Mouse (Mus musculus) monocyte, adult 5-6 weeks (primary cell): ENCODE measurements around the gene Pou2f3. TPM values are rescaled to one million over a fixed set of nuclear protein-coding genes. Genes with fewer than 3 reads are reported as not detected.

Source experiments
- ATAC-seq: fragments of 153-309, 156-312 bp; replicated peaks from 2 replicates; pipeline ENCODE4 v1.8.0; 2017; ENCODE audit warnings: mild to moderate bottlenecking; ENCODE audit not compliant: low TSS enrichment, insufficient number of reproducible peaks, severe bottlenecking, poor library complexity, low FRiP score
- total RNA-seq: library from RNA; stranded (forward); fragments of 200-1000, 200-491, 200-594 nt; gene quantifications from 3 replicates; pipeline ENCODE4 v1.2.3, GENCODE M21; 2017

Pou2f3 gene
- total RNA-seq, 1 experiment from 2014 or later = not detected

- ATAC-seq = no peak
These were observed 107.2 kb downstream of the Pou2f3 start for GRCm38 (mm10) chr9:43102931-43103330.

GRCm38 (mm10) chr9:43101936-43102595 lies 108.1 kb downstream of the Pou2f3 start:
- no peak for ATAC-seq

GRCm38 (mm10) chr9:43098922-43099321 lies 111.2 kb downstream of the Pou2f3 start:
- ATAC-seq = no peak

DNA sequence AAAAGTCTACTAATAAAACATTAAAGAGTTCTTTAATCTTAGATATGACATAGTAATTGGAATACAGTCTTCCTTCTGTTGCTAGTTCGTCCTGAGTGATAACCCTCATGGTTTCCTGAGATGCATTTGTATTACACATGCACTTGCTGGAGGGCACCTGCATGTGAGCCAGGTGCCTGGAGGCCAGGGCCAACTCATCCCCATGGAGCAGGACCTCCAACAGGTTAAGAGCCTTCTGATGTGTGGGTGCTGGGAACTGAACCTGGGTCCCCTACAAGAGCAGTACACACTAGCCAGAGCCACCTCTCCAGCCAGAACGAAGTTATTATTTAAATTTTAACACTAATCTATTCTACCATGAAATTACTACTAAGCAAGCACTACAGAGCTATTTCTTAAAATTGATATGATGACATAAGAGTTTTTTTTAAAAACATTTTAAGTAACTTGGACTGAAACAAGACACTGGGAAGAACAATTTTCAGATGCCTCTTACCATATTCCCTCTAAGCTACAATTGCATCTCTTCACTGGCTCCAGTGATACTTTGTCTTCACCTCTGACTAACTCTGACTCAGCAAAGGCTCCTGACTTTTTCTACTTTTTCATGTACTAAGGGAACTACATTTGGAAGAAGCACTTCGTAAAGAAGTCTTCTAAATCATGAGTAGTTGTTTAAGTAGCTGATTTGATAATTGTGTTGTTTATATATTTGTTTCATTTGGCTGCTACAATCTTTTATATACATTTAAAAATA lies 112.2 kb downstream of the Pou2f3 start:
- ATAC-seq = no peak

DNA sequence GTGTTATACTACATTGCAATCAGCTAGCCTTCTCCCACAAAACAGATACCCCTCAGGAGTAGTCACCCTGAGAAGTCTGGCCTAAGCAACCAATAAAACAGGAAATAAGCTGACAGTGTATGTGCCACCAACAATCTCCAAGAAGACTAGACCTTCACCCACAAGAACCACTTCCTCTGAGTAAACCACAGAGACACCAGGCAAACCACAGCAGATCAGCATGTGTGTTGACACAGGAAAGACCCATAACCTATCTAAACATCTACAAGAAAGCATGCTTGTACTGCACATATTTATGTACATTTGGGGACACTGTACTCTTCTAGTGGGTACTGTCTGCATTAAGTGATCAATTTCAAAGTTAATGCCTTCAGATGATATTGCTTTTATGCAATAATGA lies 113.8 kb downstream of the Pou2f3 start:
- ATAC-seq = peak; percentile 68

DNA sequence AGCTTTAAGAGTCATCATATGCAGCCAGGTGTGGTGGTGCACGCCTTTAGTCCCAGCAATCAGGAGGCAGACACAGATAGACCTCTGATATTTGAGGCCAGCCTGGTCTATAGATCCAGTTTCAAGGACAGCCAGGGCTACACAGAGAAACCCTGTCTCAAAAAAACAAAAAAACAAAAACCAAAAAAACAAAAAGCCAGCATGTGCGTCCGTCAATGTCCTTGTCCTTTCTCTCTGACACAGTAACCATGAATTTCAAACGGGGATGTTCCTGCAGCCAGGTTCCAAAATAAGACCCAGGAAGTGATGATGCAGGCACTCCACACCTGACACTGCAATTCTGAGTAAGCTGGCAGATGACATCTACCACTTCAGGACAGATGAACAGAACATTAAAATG lies 115.3 kb downstream of the Pou2f3 start:
- ATAC-seq = no peak

- ATAC-seq = no peak
These were observed 116.4 kb downstream of the Pou2f3 start for GRCm38 (mm10) chr9:43093803-43094202.

GRCm38 (mm10) chr9:43085686-43086285 lies 124.4 kb downstream of the Pou2f3 start:
- no peak for ATAC-seq

DNA sequence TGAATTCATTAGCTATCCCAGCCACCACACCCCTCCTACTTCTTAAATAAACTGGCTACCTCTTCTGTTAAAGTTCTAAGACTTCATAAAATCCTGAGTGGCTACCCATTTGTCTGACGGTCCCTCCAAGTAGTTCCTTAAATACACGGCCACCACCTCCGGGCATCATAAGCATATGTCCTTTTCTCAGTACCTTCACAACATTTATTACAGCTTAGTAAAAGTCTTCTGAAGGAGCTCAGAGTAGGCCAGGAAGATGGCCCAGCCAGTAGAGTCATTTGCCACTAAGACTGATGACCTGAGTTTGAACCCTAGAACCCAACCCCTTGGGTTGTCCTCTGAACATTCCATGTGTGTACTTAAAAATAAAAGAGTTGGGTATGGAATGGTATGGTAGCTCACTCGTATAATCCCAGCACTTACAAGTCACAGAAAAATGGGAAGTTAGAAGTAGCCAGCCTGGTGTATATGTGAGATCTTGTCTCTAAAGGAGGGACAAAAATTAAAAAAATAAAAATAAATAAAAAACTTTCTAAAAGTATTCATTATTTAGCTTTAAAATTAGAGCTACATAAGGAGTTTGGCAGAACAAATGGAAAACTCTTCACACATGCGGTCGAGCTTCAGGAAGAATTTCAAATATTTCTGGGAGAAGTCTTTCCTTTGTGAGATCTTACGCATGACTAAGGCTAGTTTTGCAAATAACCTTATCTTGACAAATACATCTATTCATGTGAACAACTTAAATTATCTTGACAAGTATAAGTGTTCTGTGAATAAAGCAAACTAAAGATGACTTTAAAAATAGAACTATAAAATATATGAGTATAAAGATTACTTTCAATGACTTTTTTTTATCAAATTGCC lies 125.4 kb downstream of the Pou2f3 start:
- ATAC-seq = no peak

- no peak for ATAC-seq
These were observed 126.6 kb downstream of the Pou2f3 start for GRCm38 (mm10) chr9:43083441-43084055.

- no peak for ATAC-seq
These were observed 131.5 kb downstream of the Pou2f3 start for GRCm38 (mm10) chr9:43078711-43079110.

DNA sequence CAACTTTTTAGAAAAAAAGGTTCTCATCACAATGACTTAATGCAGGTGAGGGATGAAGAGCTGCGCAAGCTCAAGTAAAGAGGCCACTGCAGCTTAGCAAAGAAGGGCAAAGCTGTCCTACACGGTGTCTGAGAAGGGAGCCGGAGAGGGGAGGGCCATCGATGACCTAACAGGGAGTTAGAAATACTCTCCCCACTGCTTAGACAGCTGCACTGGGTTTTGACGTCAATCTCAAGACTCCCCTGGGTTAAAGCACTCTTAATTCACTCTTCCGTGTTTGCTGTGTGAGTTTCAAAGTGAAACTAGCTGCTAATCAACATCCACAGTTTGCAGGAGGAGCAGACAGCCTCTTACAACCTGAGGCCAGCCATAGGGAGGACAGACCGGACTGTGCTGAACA lies 134.0 kb downstream of the Pou2f3 start:
- ATAC-seq = no peak

GRCm38 (mm10) chr9:43074611-43075010 lies 135.6 kb downstream of the Pou2f3 start:
- ATAC-seq = no peak

Other genes starting within 250 kb of the Pou2f3 start
- gene Arhgef12, start 103.1 kb downstream of the Pou2f3 start, total RNA-seq = 3.0 to 8.3 TPM (median 3.7 TPM) in 3 replicates
- gene Tmem136, start 93.8 kb downstream of the Pou2f3 start, total RNA-seq = 0.29 TPM in 1 of 3 replicates, not detected in the others
- 0.10 to 0.43 TPM in 2 of 3 replicates, not detected in the other for gene Oaf, start 29.5 kb upstream of the Pou2f3 start, total RNA-seq
- not detected in 3 replicates for gene Trim29, start 100.5 kb upstream of the Pou2f3 start, total RNA-seq